Mouse (Mus musculus) lung, embryonic 15.5 days (tissue): Measurements from ENCODE around the gene Coro1b. TPM values are rescaled to one million over a fixed set of nuclear protein-coding genes. Genes with fewer than 3 reads are reported as not detected.
"Not testable (repeated sequence)": the region's sequence is repeated elsewhere in the genome, so short reads cannot be mapped to it uniquely, and the experiment has no call there.

ENCODE experiments used
- ATAC-seq: fragments of 200-750 bp; cut with Nextera tagmentation; 2 replicates; pipeline ENCODE4 v1.8.0; 2017; ENCODE audit warnings: moderate number of reproducible peaks, borderline replicate concordance; ENCODE audit not compliant: low FRiP score, low TSS enrichment; ENCODE audit errors: extremely low read depth
- H3K27ac ChIP-seq: fragments of 300-500 bp; sonication (generic); 2 replicates; pipeline ENCODE4 v1.5.1; 2015; ENCODE audit warnings: moderate library complexity, mild to moderate bottlenecking, inconsistent platforms
- H3K27me3 ChIP-seq: fragments of 300-500 bp; sonication (generic); 2 replicates; pipeline ENCODE4 v1.6.1; 2015; ENCODE audit warnings: inconsistent platforms
- H3K36me3 ChIP-seq: fragments of 300-500 bp; sonication (generic); 2 replicates; pipeline ENCODE4 v1.6.1; 2015; ENCODE audit warnings: inconsistent platforms
- H3K4me1 ChIP-seq: fragments of 300-500 bp; sonication (generic); 2 replicates; pipeline ENCODE4 v1.6.1; 2015; ENCODE audit warnings: inconsistent platforms
- H3K4me2 ChIP-seq: fragments of 300-500 bp; sonication (generic); 2 replicates; pipeline ENCODE4 v1.6.1; 2015; ENCODE audit warnings: inconsistent platforms, mild to moderate bottlenecking, moderate library complexity
- H3K4me3 ChIP-seq: fragments of 300-500 bp; sonication (generic); 2 replicates; pipeline ENCODE4 v1.5.1; 2015; ENCODE audit warnings: mild to moderate bottlenecking, inconsistent platforms
- H3K9ac ChIP-seq: fragments of 300-500 bp; sonication (generic); 2 replicates; pipeline ENCODE4 v1.6.1; 2015; ENCODE audit warnings: inconsistent platforms
- H3K9me3 ChIP-seq: fragments of 300-500 bp; sonication (generic); 2 replicates; pipeline ENCODE4 v1.6.1; 2016; ENCODE audit warnings: inconsistent platforms
- WGBS: fragments of 180-500 bp; shearing (Covaris S2); methylation state at CpG from one replicate; pipeline ENCODE4 v1.1.7; 2015; 5-methylcytosine and 5-hydroxymethylcytosine counted together
- polyA plus RNA-seq: library from polyadenylated mRNA; unstranded; fragments of >200 nt; fragmentation: Nextera tagmentation; extraction: Ambion mirVana; gene quantifications from 2 replicates; pipeline ENCODE4 v1.2.1, GENCODE M21; 2015

Coro1b gene
- polyA plus RNA-seq, 1 experiment from 2014 or later: 168 TPM

DNA sequence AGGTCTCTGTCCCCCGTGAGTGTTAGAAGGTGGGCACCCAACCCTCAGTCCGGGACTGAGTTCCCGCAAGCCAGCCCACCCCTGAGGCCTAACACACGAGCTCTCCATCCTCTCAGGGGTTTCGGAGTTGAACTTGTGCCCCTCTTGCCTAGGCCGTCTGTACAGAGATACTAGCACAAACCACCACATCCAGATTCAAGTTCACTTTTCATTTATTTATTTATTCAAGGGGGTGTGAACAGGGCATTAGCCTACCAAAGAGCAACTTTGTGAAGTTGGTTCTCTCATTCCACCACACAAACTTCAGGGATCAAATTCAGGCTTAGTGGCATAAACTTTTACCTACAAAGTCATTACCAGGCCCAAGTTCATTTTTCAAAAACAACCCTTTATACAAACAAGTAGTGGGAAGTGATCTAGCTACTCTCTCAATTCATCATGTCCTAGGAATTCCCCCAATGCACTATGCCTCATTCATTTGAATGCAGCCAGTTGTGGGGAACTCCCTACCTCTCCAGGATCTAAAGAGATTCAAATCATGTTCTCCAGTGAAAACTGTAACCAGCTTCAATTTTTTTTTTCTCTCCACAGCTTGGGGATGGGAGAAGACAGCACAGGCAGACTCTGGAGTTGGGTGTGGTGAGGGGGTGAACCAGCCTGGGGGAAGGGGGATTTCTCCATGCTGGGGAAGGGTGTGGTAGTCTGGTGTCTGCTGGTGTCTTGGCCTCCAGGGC, 13.0 kb upstream of the Coro1b start:
- not testable (repeated sequence) for H3K4me2 ChIP-seq, H3K9ac ChIP-seq, H3K9me3 ChIP-seq, H3K27me3 ChIP-seq, H3K27ac ChIP-seq, H3K4me1 ChIP-seq, H3K4me3 ChIP-seq, ATAC-seq
- peaks cover 21% of the 10 kb centered on the region for H3K36me3 ChIP-seq
- WGBS: 65% methylated on average over 6 of the region's 6 CpGs

DNA sequence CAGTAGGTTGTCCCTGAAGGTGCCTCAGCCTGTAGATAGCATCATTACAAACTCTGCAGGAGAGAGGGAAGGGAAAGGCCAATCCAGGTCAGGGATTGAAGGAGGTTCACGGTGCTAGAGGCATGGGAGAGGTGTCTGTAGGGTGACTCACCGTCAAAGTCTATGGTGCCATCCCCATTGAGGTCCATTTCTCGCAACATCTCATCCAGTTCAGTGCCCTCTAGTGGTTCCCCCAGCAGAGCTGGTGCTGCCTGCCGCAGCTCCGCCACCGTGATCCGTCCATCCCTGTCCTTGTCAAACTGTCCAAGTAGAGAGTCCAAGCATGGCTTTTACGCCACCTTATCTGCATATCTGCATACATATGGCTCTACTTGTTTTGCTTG, 12.5 kb upstream of the Coro1b start:
- H3K36me3 ChIP-seq: peaks cover 21% of the 10 kb centered on the region
- H3K4me1 ChIP-seq, H3K9ac ChIP-seq, H3K27me3 ChIP-seq, H3K4me3 ChIP-seq, H3K9me3 ChIP-seq, ATAC-seq, H3K4me2 ChIP-seq, H3K27ac ChIP-seq: not testable (repeated sequence)
- WGBS: 13% methylated on average over 8 of the region's 8 CpGs

DNA sequence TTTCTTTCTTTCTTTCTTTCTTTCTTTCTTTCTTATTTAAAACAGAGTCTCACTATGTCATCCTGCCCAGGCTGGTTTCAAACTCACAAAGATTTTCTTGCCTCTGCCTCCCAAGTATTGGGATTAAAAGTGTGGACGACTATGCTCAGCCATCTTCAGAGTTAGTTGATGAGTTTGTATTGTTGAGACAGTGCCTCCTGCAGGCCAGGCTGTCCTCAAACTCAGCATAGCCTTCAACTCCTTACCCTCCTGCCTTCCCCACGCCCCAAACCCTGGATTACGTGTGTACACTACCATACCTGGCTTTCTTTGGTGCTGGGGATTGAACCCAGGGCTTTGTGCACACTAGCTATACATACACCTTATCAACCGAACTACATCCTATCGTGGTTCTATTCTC, 12.0 kb upstream of the Coro1b start:
- no peak overlapping the region for H3K9ac ChIP-seq
- H3K36me3 ChIP-seq: peaks cover 17% of the 10 kb centered on the region
- no peak overlapping the region for H3K4me3 ChIP-seq
- H3K4me2 ChIP-seq: no peak overlapping the region
- WGBS: 72% methylated on average over 5 of the region's 5 CpGs
- no peak for ATAC-seq
- H3K27ac ChIP-seq: no peak overlapping the region
- H3K27me3 ChIP-seq: no peaks in the 10 kb centered on the region
- no peaks in the 10 kb centered on the region for H3K9me3 ChIP-seq
- H3K4me1 ChIP-seq: no peaks in the 10 kb centered on the region

DNA sequence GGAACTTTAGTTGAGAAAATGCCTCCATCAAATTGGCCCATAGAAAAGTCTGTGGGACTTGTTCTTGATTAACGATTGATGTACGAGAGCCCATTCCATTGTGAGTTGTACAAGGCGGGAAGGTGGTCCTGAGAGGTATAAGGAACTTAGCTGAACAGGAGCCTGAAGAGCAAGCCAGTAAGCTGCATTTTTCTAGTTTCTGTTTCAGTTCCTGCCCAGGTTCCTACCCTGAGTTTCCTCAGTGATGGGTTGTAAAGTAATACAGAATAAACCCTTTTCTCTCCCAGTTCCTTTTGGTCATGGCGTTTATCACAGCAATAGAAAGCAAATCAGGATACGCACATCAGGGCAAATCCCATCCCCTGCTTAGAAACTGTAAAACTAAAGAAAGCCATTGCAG, 10.5 kb upstream of the Coro1b start:
- no peak overlapping the region for H3K4me2 ChIP-seq
- H3K9me3 ChIP-seq: no peaks in the 10 kb centered on the region
- no peak overlapping the region for H3K9ac ChIP-seq
- H3K27me3 ChIP-seq: no peaks in the 10 kb centered on the region
- no peak overlapping the region for H3K4me3 ChIP-seq
- no peak overlapping the region for H3K27ac ChIP-seq
- H3K4me1 ChIP-seq: no peaks in the 10 kb centered on the region
- peaks cover 2% of the 10 kb centered on the region; the same call in 1 of the 2 replicates for H3K36me3 ChIP-seq
- 83% methylated on average over 5 of the region's 5 CpGs for WGBS
- no peak for ATAC-seq

DNA sequence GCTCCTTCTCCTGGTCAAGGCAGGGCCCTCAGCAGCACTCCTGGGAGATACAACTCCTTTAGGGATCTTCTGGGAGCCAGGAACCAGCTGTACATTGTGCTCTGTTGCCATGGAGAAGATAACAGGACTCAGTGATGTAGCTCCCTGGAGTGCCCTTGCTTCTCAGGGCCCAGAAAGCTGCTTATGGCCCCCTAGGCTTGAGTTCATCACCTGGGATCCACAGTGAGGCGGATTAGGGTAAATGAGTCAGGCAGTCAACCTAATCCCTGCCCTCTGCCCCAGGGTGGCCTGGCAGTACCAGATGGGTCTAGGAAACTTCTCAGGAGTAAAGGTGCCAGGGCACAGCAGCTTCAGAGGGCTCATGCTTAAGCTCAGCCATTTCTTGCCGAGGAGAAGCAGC, 9.0 kb upstream of the Coro1b start, which contains the start of gene Gpr152:
Gpr152 (plus strand) TSS at position 342 of the 400 bp plus-strand sequence.
- Histone ChIP-seq H3K36me3 (no peaks in the 10 kb centered on the region), H3K27ac (no peak within 1 kb of the TSS), H3K4me1 (no peaks in the 10 kb centered on the region), H3K9me3 (no peaks in the 10 kb centered on the region), H3K9ac (no peak within 1 kb of the TSS), H3K4me2 (no peak within 1 kb of the TSS), H3K4me3 (no peak within 1 kb of the TSS), H3K27me3 (no peaks in the 10 kb centered on the region)
- no peak for ATAC-seq
- WGBS: 75% methylated on average over 2 of the region's 2 CpGs

DNA sequence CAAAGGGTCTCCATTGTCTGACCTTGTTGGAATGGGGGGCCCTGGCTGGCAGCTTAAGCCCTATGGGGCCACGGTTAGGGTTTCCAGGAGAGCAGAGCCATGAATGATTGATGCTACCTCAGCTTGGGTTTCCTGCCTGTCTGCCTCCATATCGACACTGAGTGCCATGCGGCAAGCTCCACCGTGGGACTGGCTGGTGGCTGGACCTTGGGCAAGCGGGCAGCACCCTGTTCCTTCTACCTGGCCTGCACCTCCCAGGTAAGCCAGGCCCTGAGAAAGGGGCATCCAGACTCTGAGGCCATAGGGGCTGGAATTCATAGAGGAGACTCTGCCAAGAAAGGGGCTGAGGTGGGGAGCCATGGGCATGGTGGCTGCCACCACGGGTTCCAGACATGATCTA, 8.3 kb upstream of the Coro1b start:
- 64% methylated on average over 6 of the region's 6 CpGs for WGBS
- no peaks in the 10 kb centered on the region for H3K4me1 ChIP-seq
- H3K27me3 ChIP-seq: no peaks in the 10 kb centered on the region
- H3K9ac ChIP-seq: no peak overlapping the region
- H3K4me2 ChIP-seq: no peak overlapping the region
- no peak for ATAC-seq
- H3K9me3 ChIP-seq: no peaks in the 10 kb centered on the region
- H3K27ac ChIP-seq: no peak overlapping the region
- H3K36me3 ChIP-seq: no peaks in the 10 kb centered on the region
- H3K4me3 ChIP-seq: no peak overlapping the region

DNA sequence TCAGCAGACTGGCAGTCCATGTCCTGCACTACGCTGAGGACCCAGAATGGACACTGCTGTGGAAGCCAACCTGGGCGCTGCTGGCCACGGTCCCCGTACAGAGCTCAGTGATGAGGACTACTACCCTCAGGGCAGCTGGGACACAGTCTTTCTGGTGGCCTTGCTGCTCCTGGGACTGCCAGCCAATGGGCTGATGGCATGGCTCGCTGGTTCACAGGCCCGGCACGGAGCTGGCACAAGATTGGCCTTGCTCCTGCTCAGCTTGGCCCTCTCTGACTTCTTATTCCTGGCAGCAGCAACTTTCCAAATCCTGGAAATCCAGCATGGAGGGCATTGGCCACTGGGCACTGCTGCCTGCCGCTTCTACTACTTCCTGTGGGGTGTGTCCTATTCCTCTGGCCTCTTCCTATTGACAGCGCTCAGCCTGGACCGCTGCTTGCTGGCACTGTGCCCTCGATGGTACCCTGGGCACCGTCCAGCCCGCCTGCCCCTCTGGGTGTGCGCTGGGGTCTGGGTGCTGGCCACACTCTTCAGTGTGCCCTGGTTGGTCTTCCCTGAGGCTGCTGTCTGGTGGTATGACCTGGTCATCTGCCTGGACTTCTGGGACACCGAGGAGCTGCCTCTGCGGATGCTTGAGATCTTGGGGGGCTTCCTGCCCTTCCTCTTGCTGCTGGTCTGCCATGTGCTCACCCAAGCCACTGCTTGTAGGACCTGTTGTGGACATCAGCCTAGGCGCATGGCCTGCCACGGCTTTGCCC, 5.8 kb upstream of the Coro1b start:
- no peak overlapping the region for H3K4me2 ChIP-seq
- no peaks in the 10 kb centered on the region for H3K36me3 ChIP-seq
- no peak overlapping the region for H3K4me3 ChIP-seq
- no peaks in the 10 kb centered on the region for H3K27me3 ChIP-seq
- H3K4me1 ChIP-seq: peaks cover under 1% of the 10 kb centered on the region; the same call in 1 of the 2 replicates
- WGBS: 88% methylated on average over 18 of the region's 18 CpGs
- no peak for ATAC-seq
- no peak overlapping the region for H3K27ac ChIP-seq
- H3K9ac ChIP-seq: no peak overlapping the region
- H3K9me3 ChIP-seq: no peaks in the 10 kb centered on the region

DNA sequence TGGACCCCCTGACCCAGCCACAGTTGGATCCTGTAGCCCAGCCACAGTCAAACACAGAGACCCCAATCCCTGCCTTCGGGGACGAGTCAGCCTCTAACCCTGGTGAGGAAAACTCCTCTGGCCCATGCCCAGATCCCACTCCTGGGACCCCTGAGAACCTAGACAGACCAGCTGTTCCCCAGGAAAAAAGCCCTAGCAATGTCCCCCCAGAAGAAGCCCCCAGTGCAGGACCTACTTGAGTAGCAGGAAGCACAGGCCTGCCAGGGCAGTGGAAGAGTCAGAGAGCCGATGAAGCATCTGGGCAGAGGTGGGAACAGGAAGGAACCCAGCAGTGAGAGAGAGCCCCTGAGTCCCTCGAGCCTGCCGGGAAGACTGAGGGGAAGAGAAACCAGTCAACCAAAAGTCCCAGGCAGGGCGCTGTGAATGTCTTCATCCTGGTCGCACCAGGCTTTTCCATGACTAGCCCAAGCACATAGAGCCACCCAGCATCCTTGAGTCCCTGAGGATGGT, 4.6 kb upstream of the Coro1b start, which contains the start of gene Cabp4:
Cabp4 (minus strand) TSS at position 275 of the 510 bp plus-strand sequence.
- Histone ChIP-seq H3K9ac (no peak within 1 kb of the TSS), H3K27ac (no peak within 1 kb of the TSS), H3K27me3 (no peaks in the 10 kb centered on the region), H3K4me2 (no peak within 1 kb of the TSS), H3K4me3 (no peak within 1 kb of the TSS), H3K36me3 (no peaks in the 10 kb centered on the region), H3K9me3 (no peaks in the 10 kb centered on the region), H3K4me1 (peaks cover 6% of the 10 kb centered on the region)
- WGBS: 67% methylated on average over 7 of the region's 7 CpGs
- ATAC-seq: no peak

DNA sequence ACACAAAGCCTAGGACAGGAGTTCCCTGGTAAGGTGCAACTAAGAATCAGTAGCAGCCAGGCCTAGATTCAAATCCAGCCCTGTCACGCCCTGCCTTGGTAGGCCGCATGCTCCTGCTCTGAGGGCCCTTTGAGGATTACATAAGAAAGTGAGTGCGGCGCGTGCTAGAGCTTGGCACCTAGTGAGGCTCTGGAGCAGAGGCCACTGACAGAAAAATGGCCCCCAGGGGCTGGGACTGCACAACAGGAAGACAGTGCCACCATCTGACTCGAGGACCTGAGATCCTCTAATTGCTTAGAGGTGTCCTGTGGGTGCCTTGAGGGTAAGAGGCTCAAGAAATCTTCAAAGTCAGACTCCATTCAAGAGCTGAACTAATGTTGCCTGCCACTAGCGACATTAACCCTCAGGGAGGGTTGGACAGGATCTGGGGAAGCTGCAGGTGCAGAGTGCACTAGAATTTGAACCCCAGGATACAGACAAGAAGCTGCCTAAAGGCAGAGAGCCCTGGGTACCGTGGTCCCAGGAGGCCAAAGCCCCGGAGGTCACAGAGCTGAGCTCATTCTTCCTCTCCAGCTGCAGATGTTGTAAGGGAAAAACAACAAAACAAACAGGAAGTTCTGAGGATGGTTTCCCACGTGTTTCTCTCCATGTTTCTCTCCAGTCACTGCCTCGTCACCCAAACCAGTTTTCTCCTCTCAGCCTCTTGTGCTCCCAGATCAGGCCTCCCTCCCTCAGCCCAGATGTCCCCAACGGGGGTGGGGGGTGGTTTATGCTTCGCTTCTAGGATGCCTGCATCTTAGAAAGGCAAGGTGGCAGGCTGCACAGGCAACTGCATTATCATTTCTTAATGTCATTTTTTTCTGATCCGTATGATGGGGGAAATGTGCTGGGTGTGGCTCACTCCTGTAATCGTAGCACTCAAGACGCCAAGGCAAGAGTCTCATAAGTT, 3.6 kb upstream of the Coro1b start:
- Histone ChIP-seq H3K27ac (no peak overlapping the region), H3K36me3 (no peaks in the 10 kb centered on the region)

DNA sequence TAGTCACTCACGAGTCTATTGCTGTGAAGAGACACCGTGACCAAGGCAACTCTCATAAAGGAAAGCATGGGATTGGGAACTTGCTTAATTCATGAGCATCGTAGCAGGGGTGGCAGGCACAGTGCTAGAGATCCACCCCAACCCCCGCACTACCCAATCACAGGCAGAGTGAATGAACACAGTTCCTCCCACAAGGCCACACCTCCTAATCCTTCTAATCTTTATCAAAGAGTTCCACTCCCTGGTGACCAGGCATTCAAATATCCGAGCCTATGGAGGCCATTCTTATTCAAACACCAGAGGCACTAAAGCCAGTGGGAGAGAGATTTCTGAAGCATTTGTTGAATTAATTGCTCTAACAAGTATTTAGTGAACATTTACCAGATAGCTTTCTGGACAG, 2.5 kb upstream of the Coro1b start:
- H3K4me3 ChIP-seq: no peak overlapping the region
- peaks cover 16% of the 10 kb centered on the region for H3K4me1 ChIP-seq
- no peak for ATAC-seq
- H3K4me2 ChIP-seq: no peak overlapping the region
- no peak overlapping the region for H3K27ac ChIP-seq
- peaks cover 1% of the 10 kb centered on the region; the same call in 1 of the 2 replicates for H3K36me3 ChIP-seq
- H3K9me3 ChIP-seq: no peaks in the 10 kb centered on the region
- H3K27me3 ChIP-seq: no peaks in the 10 kb centered on the region
- no peak overlapping the region for H3K9ac ChIP-seq
- 87% methylated on average over 5 of the region's 5 CpGs for WGBS

More for the DNA sequence above, 3.6 kb upstream of the Coro1b start:
- Histone ChIP-seq H3K9me3 (no peaks in the 10 kb centered on the region), H3K4me1 (peaks cover 16% of the 10 kb centered on the region), H3K4me3 (no peak overlapping the region), H3K9ac (no peak overlapping the region), H3K4me2 (no peak overlapping the region), H3K27me3 (no peaks in the 10 kb centered on the region)
- WGBS: 69% methylated on average over 16 of the region's 16 CpGs
- ATAC-seq: no peak

DNA sequence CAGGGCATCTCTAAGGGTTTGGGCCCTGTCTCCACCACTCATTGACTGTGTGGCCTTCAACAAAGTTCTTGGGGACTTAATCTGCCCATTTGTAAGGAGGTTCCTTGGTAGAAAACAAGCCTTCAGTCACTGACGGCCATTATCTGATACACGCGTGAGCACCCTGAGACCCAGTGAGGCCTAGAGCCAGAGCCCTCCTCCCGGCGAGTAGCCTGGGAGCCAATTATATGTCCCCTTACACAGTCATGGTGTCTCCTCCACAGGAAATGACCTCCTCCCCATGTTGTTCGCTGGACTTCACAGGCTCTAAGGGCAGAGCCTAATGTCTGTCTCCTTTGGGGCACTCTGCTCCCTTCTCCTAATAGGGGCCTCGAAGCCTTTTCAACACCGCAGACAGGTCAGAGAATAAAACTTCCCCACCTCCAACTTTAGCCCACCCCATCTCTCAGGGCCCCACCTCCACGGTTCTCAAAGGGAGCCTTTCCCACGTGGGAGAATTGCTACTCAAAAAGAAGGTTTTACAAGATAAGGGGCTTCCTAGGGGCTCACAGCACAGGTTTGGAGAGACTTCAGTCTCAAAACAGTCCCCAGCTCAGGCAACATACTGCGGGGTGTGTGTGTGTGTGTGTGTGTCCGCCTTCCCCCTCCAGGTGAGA, 1.9 kb upstream of the Coro1b start:
- Histone ChIP-seq H3K4me2 (no peak overlapping the region), H3K27me3 (no peaks in the 10 kb centered on the region), H3K4me1 (peaks cover 16% of the 10 kb centered on the region), H3K36me3 (peaks cover 6% of the 10 kb centered on the region; the same call in 1 of the 2 replicates), H3K27ac (no peak overlapping the region), H3K9me3 (no peaks in the 10 kb centered on the region), H3K9ac (no peak overlapping the region), H3K4me3 (no peak overlapping the region)
- no peak for ATAC-seq
- WGBS: 64% methylated on average over 12 of the region's 12 CpGs
